In the genomic region with DNA sequence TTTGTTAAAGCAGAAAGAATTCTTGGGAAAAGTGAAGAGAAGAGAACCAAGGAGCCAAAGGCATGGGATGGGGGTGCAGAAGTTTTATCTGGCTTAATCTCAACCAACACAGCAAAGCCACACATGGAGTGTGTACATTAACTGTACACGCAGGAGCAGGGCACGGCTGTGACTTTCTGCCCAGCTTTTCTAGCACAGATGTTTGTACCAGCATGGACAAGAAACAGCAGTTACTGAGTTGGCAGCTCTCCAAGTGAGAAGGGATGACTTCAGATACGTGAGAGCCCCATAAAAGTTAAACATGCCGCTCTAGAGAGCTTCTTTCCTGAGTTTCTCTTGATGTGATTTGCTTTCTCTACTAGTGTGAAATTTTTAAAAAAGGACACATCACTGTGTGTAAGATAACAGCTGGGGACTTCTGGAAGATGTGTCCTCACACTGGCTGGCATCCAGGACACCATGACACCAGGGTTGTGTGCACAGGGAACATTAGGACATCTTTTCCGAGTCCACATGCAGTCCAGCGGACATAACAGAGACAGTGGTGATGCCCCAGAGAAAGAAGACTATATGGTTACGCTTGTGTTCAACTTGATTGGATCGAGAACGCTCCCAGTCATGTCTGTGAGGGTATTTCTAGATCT, we compare ENCODE assay signal across 12 mouse cellular contexts. TPM values are rescaled to one million over a fixed set of nuclear protein-coding genes. Genes with fewer than 3 reads are reported as not detected.
DNase-seq lines count a peak whose midpoint lies in the region; ATAC-seq and TF ChIP-seq lines count a peak whose summit lies in the region.
"Had no signal": no experiment of that assay in that cellular context is flagged by ENCODE, and none has a peak within 500 bp of the region (broad histone marks: within the 10 kb centered on the region; RNA-seq: fewer than 3 reads in every experiment).

No protein-coding gene starts in this region.

- no peaks in the 10 kb centered on the region for H3K9me3 ChIP-seq in hindbrain, embryonic 14.5 days (ENCODE audit: control insufficient read depth, low read length)
- H3K9me3 ChIP-seq in hindbrain, embryonic 16.5 days (ENCODE audit: control insufficient read depth, low read length): no peaks in the 10 kb centered on the region; the same call in none of the 2 replicates
- H3K9me3 ChIP-seq in limb, embryonic 14.5 days (ENCODE audit: control insufficient read depth, low read length): no peaks in the 10 kb centered on the region
- H3K9me3 ChIP-seq in stomach, embryonic 16.5 days (replicated peaks; ENCODE audit: control insufficient read depth, low read length): no peaks in the 10 kb centered on the region
- H3K9me3 ChIP-seq in hindbrain, embryonic 11.5 days (ENCODE audit: control insufficient read depth, low read length): no peaks in the 10 kb centered on the region

- no peak for ATAC-seq in hindbrain, embryonic 14.5 days (ENCODE audit: low FRiP score)
- ATAC-seq in hindbrain, embryonic 16.5 days: no peak
- peak; percentile 21; the same call in 1 of the 2 replicates for ATAC-seq in limb, embryonic 14.5 days (ENCODE audit: low FRiP score, low read depth)
- peak; percentile 30; the same call in 1 of the 2 replicates for ATAC-seq in stomach, embryonic 16.5 days (ENCODE audit: insufficient read depth, low FRiP score)
- ATAC-seq in hindbrain, embryonic 11.5 days (ENCODE audit: low FRiP score): no peak

- peaks cover 8% of the 10 kb centered on the region; the same call in 1 of the 2 replicates for H3K4me1 ChIP-seq in hindbrain, embryonic 14.5 days (replicated peaks; ENCODE audit: control insufficient read depth, insufficient read depth, low read length)
- H3K4me1 ChIP-seq in hindbrain, embryonic 16.5 days (ENCODE audit: control insufficient read depth, insufficient read depth, low read depth, low read length): peaks cover 8% of the 10 kb centered on the region
- peaks cover 24% of the 10 kb centered on the region for H3K4me1 ChIP-seq in limb, embryonic 14.5 days (ENCODE audit: control insufficient read depth, insufficient read depth, low read length)
- H3K4me1 ChIP-seq in stomach, embryonic 16.5 days (ENCODE audit: control insufficient read depth, insufficient read depth, low read length): peaks cover 37% of the 10 kb centered on the region
- H3K4me1 ChIP-seq in hindbrain, embryonic 11.5 days (replicated peaks; ENCODE audit: control insufficient read depth, insufficient read depth, low read length): no peaks in the 10 kb centered on the region

- no peak for TF ChIP-seq POLR2A in limb, embryonic 14.5 days (IDR thresholded peaks at IDR 0.05; ENCODE audit: borderline replicate concordance, extremely low read depth, insufficient read depth, insufficient read length)

- no peak overlapping the region for H3K9ac ChIP-seq in hindbrain, embryonic 14.5 days
- H3K9ac ChIP-seq in hindbrain, embryonic 16.5 days (ENCODE audit: low read depth, low read length): no peak overlapping the region
- no peak overlapping the region for H3K9ac ChIP-seq in limb, embryonic 14.5 days (ENCODE audit: low read depth, low read length, severe bottlenecking)
- no peak overlapping the region for H3K9ac ChIP-seq in stomach, embryonic 16.5 days (ENCODE audit: low read length)
- H3K9ac ChIP-seq in hindbrain, embryonic 11.5 days (ENCODE audit: low read depth, low read length): no peak overlapping the region

- no peak overlapping the region for H3K4me3 ChIP-seq in hindbrain, embryonic 14.5 days (replicated peaks; ENCODE audit: low read length)
- H3K4me3 ChIP-seq in hindbrain, embryonic 16.5 days (ENCODE audit: low read length): no peak overlapping the region
- no peak overlapping the region for H3K4me3 ChIP-seq in limb, embryonic 14.5 days (replicated peaks; ENCODE audit: low read length)
- no peak overlapping the region for H3K4me3 ChIP-seq in stomach, embryonic 16.5 days (replicated peaks; ENCODE audit: low read length)
- no peak overlapping the region for H3K4me3 ChIP-seq in hindbrain, embryonic 11.5 days (ENCODE audit: low read depth, low read length)

- H3K27me3 ChIP-seq in hindbrain, embryonic 14.5 days (ENCODE audit: control insufficient read depth, insufficient read depth, low read length): no peaks in the 10 kb centered on the region
- H3K27me3 ChIP-seq in hindbrain, embryonic 16.5 days (replicated peaks; ENCODE audit: control insufficient read depth, insufficient read depth, low read length): no peaks in the 10 kb centered on the region
- H3K27me3 ChIP-seq in limb, embryonic 14.5 days (ENCODE audit: control insufficient read depth, insufficient read depth, low read length): no peaks in the 10 kb centered on the region
- H3K27me3 ChIP-seq in stomach, embryonic 16.5 days (ENCODE audit: control insufficient read depth, insufficient read depth, low read length): no peaks in the 10 kb centered on the region
- no peaks in the 10 kb centered on the region for H3K27me3 ChIP-seq in hindbrain, embryonic 11.5 days (ENCODE audit: control insufficient read depth, insufficient read depth, low read length)
- H3K27me3 ChIP-seq: CH12.LX had no signal

- no peaks in the 10 kb centered on the region for H3K36me3 ChIP-seq in hindbrain, embryonic 14.5 days (replicated peaks; ENCODE audit: control insufficient read depth, insufficient read depth)
- H3K36me3 ChIP-seq in hindbrain, embryonic 16.5 days (ENCODE audit: control insufficient read depth, insufficient read depth, low read length): no peaks in the 10 kb centered on the region
- H3K36me3 ChIP-seq in limb, embryonic 14.5 days (ENCODE audit: control insufficient read depth, insufficient read depth, low read length): no peaks in the 10 kb centered on the region
- no peaks in the 10 kb centered on the region for H3K36me3 ChIP-seq in stomach, embryonic 16.5 days (ENCODE audit: control insufficient read depth, insufficient read depth, low read length)
- H3K36me3 ChIP-seq in hindbrain, embryonic 11.5 days (ENCODE audit: control insufficient read depth, insufficient read depth, low read length): no peaks in the 10 kb centered on the region

- DNase-seq in hindbrain, embryonic 14.5 days (ENCODE audit: low spot score): peak; percentile 42
- peak; percentile 60 for DNase-seq in urinary bladder, postnatal 14 days (ENCODE audit: low spot score)
- no peak for DNase-seq in urinary bladder, adult 18-20 months (ENCODE audit: low spot score in 2 of 2)
- DNase-seq in limb, embryonic 14.5 days (ENCODE audit: low spot score): peak; percentile 72
- DNase-seq in hindbrain, embryonic 11.5 days (ENCODE audit: low spot score): no peak
- no peak for DNase-seq in embryo, embryonic 10 days (ENCODE audit: low spot score)
- DNase-seq: thymus, postnatal 14 days had no signal

- WGBS in hindbrain, embryonic 14.5 days: 80% methylated on average over 9 of the region's 9 CpGs
- WGBS in hindbrain, embryonic 16.5 days: 70% methylated on average over 9 of the region's 9 CpGs
- WGBS in limb, embryonic 14.5 days: 57% methylated on average over 9 of the region's 9 CpGs
- 48% methylated on average over 9 of the region's 9 CpGs for WGBS in stomach, embryonic 16.5 days
- 88% methylated on average over 9 of the region's 9 CpGs for WGBS in hindbrain, embryonic 11.5 days

- no peak overlapping the region for H3K27ac ChIP-seq in hindbrain, embryonic 14.5 days
- no peak overlapping the region for H3K27ac ChIP-seq in hindbrain, embryonic 16.5 days (ENCODE audit: low read depth, low read length)
- no peak overlapping the region for H3K27ac ChIP-seq in limb, embryonic 14.5 days (replicated peaks; ENCODE audit: low read depth, low read length)
- peak overlapping the region; percentile 85 for H3K27ac ChIP-seq in stomach, embryonic 16.5 days (ENCODE audit: low read length)
- H3K27ac ChIP-seq in hindbrain, embryonic 11.5 days (ENCODE audit: low read depth, low read length): no peak overlapping the region

- no peak overlapping the region for H3K4me2 ChIP-seq in hindbrain, embryonic 14.5 days (replicated peaks)
- no peak overlapping the region for H3K4me2 ChIP-seq in hindbrain, embryonic 16.5 days (ENCODE audit: low read length)
- H3K4me2 ChIP-seq in limb, embryonic 14.5 days (replicated peaks; ENCODE audit: low read depth, low read length, severe bottlenecking): no peak overlapping the region
- no peak overlapping the region for H3K4me2 ChIP-seq in stomach, embryonic 16.5 days (ENCODE audit: low read depth, low read length)
- H3K4me2 ChIP-seq in hindbrain, embryonic 11.5 days (replicated peaks; ENCODE audit: low read depth, low read length): no peak overlapping the region

RNA-seq across cellular contexts. Expression of a gene that starts 11.6 kb away (rescaled TPM):
- polyA plus RNA-seq in hindbrain, embryonic 14.5 days (2014; fragmentation: Nextera tagmentation; extraction: Ambion mirVana): not detected in 2 replicates
- polyA plus RNA-seq in hindbrain, embryonic 16.5 days (2015; fragmentation: Nextera tagmentation; extraction: Ambion mirVana): 0.15 TPM in 1 of 2 replicates, not detected in the other
- 0.52 and 0.59 TPM in 2 replicates for polyA plus RNA-seq in limb, embryonic 14.5 days (2012; rRNA removed)
- 0.55 and 0.69 TPM in 2 replicates for polyA plus RNA-seq in limb, embryonic 14.5 days (2014; fragmentation: Nextera tagmentation; extraction: Ambion mirVana)
- polyA plus RNA-seq in stomach, embryonic 16.5 days (2015; fragmentation: Nextera tagmentation; extraction: Ambion mirVana): 41.0 and 44.8 TPM in 2 replicates
- 0.34 TPM in 1 of 2 replicates, not detected in the other for polyA plus RNA-seq in hindbrain, embryonic 11.5 days (2014; fragmentation: Nextera tagmentation; extraction: Ambion mirVana)
- polyA plus RNA-seq: neural tube, embryonic 14.5 days had no signal

RNA-seq across cellular contexts. Expression of a gene that starts 13.3 kb away (rescaled TPM):
- polyA plus RNA-seq in hindbrain, embryonic 14.5 days (2014; fragmentation: Nextera tagmentation; extraction: Ambion mirVana): 0.03 and 0.48 TPM in 2 replicates
- 0.05 and 0.09 TPM in 2 replicates for polyA plus RNA-seq in hindbrain, embryonic 16.5 days (2015; fragmentation: Nextera tagmentation; extraction: Ambion mirVana)
- polyA plus RNA-seq in limb, embryonic 14.5 days (2012; rRNA removed): 0.12 and 0.20 TPM in 2 replicates
- polyA plus RNA-seq in limb, embryonic 14.5 days (2014; fragmentation: Nextera tagmentation; extraction: Ambion mirVana): 0.23 TPM in 1 of 2 replicates, not detected in the other
- polyA plus RNA-seq in stomach, embryonic 16.5 days (2015; fragmentation: Nextera tagmentation; extraction: Ambion mirVana): 0.06 TPM in 1 of 2 replicates, not detected in the other
- polyA plus RNA-seq in hindbrain, embryonic 11.5 days (2014; fragmentation: Nextera tagmentation; extraction: Ambion mirVana): not detected in 2 replicates
- polyA plus RNA-seq: neural tube, embryonic 14.5 days; small intestine, adult 2 months had no signal

RNA-seq across cellular contexts. Expression of a gene that starts 31.3 kb away (rescaled TPM):
- 14.7 and 17.9 TPM in 2 replicates for polyA plus RNA-seq in hindbrain, embryonic 14.5 days (2014; fragmentation: Nextera tagmentation; extraction: Ambion mirVana)
- 14.9 and 22.0 TPM in 2 replicates for polyA plus RNA-seq in hindbrain, embryonic 16.5 days (2015; fragmentation: Nextera tagmentation; extraction: Ambion mirVana)
- 104 TPM in 2 replicates for polyA plus RNA-seq in limb, embryonic 14.5 days (2012; rRNA removed)
- 147 and 149 TPM in 2 replicates for polyA plus RNA-seq in limb, embryonic 14.5 days (2014; fragmentation: Nextera tagmentation; extraction: Ambion mirVana)
- polyA plus RNA-seq in stomach, embryonic 16.5 days (2015; fragmentation: Nextera tagmentation; extraction: Ambion mirVana): 57.8 and 69.5 TPM in 2 replicates
- 34.2 and 37.3 TPM in 2 replicates for polyA plus RNA-seq in hindbrain, embryonic 11.5 days (2014; fragmentation: Nextera tagmentation; extraction: Ambion mirVana)

RNA-seq across cellular contexts. Expression of a gene that starts 34.7 kb away (rescaled TPM):
- 9.2 and 11.7 TPM in 2 replicates for polyA plus RNA-seq in hindbrain, embryonic 14.5 days (2014; fragmentation: Nextera tagmentation; extraction: Ambion mirVana)
- 28.6 and 31.5 TPM in 2 replicates for polyA plus RNA-seq in hindbrain, embryonic 16.5 days (2015; fragmentation: Nextera tagmentation; extraction: Ambion mirVana)
- 534 and 645 TPM in 2 replicates for polyA plus RNA-seq in limb, embryonic 14.5 days (2012; rRNA removed)
- 338 and 360 TPM in 2 replicates for polyA plus RNA-seq in limb, embryonic 14.5 days (2014; fragmentation: Nextera tagmentation; extraction: Ambion mirVana)
- 224 and 245 TPM in 2 replicates for polyA plus RNA-seq in stomach, embryonic 16.5 days (2015; fragmentation: Nextera tagmentation; extraction: Ambion mirVana)
- 4.7 and 8.3 TPM in 2 replicates for polyA plus RNA-seq in hindbrain, embryonic 11.5 days (2014; fragmentation: Nextera tagmentation; extraction: Ambion mirVana)

RNA-seq across cellular contexts. Expression of a gene that starts 52.8 kb away (rescaled TPM):
- polyA plus RNA-seq in hindbrain, embryonic 14.5 days (2014; fragmentation: Nextera tagmentation; extraction: Ambion mirVana): 0.10 and 0.21 TPM in 2 replicates
- 0.16 and 0.23 TPM in 2 replicates for polyA plus RNA-seq in hindbrain, embryonic 16.5 days (2015; fragmentation: Nextera tagmentation; extraction: Ambion mirVana)
- polyA plus RNA-seq in limb, embryonic 14.5 days (2012; rRNA removed): 2.2 and 3.1 TPM in 2 replicates
- polyA plus RNA-seq in limb, embryonic 14.5 days (2014; fragmentation: Nextera tagmentation; extraction: Ambion mirVana): 2.6 and 2.8 TPM in 2 replicates
- polyA plus RNA-seq in stomach, embryonic 16.5 days (2015; fragmentation: Nextera tagmentation; extraction: Ambion mirVana): 6.9 and 7.9 TPM in 2 replicates
- polyA plus RNA-seq in hindbrain, embryonic 11.5 days (2014; fragmentation: Nextera tagmentation; extraction: Ambion mirVana): 0.52 and 0.90 TPM in 2 replicates
- polyA plus RNA-seq: neural tube, embryonic 14.5 days had no signal

Comparison
In these comparisons a context has a peak if more than half of its experiments do, and no peak if none do; other contexts are left out.
1. DNase-seq: peak in hindbrain, embryonic 14.5 days (single experiment), urinary bladder, postnatal 14 days (single experiment) and limb, embryonic 14.5 days (single experiment); none in urinary bladder, adult 18-20 months (0 of 2), hindbrain, embryonic 11.5 days (single experiment) and embryo, embryonic 10 days (single experiment).
2. ATAC-seq: peak in limb, embryonic 14.5 days (single experiment) and stomach, embryonic 16.5 days (single experiment); none in hindbrain, embryonic 14.5 days (single experiment), hindbrain, embryonic 16.5 days (single experiment) and hindbrain, embryonic 11.5 days (single experiment).
3. RNA of a gene that starts 11.6 kb away (polyA plus RNA-seq): 41.0 to 44.8 TPM in stomach, embryonic 16.5 days; 0.52 to 0.69 TPM in limb, embryonic 14.5 days, 0.34 TPM in hindbrain, embryonic 11.5 days, 0.15 TPM in hindbrain, embryonic 16.5 days and not detected in hindbrain, embryonic 14.5 days; every median in the first group is over 10 times any median in the second.